Mouse (Mus musculus): ENCODE measurements around the gene Olfr199.
"Not testable (repeated sequence)": the region's sequence is repeated elsewhere in the genome, so short reads cannot be mapped to it uniquely, and the experiment has no call there.

Gene Olfr199

GRCm38 (mm10) chr16:59219667-59220066 lies at the start of gene Olfr199:
Olfr199 (minus strand) TSS chr16:59219767.
- DNase-seq = not testable (repeated sequence)

- not testable (repeated sequence) for DNase-seq
Measured at GRCm38 (mm10) chr16:59269097-59269496, 49.5 kb upstream of the Olfr199 start.

- DNase-seq = no peak
Measured at GRCm38 (mm10) chr16:59249684-59250083, 30.1 kb upstream of the Olfr199 start.

- not testable (repeated sequence) for DNase-seq
Measured at GRCm38 (mm10) chr16:59217861-59218260, 1.7 kb downstream of the Olfr199 start.

- not testable (repeated sequence) for DNase-seq
Measured at GRCm38 (mm10) chr16:59203433-59203832, 16.1 kb downstream of the Olfr199 start, which contains the start of gene Olfr198. Olfr198 (minus strand) TSS chr16:59203533.

- no peak for DNase-seq
Measured at GRCm38 (mm10) chr16:59170354-59170753, 49.2 kb downstream of the Olfr199 start, which contains the start of gene Olfr196. Olfr196 (minus strand) TSS chr16:59170454.
